Mouse (Mus musculus) adrenal gland, adult (tissue): ENCODE data around the gene Scamp3.
A peak's percentile ranks its signal among the peaks of the same experiment; 100 is the strongest.

Source experiments
- DNase-seq, 2 experiments: peaks; one replicate each; pipeline ENCODE4 v3.0.0; 2022 to 2023; ENCODE audit warnings: low spot score in 1 of 2; ENCODE audit not compliant: inconsistent age in 2 of 2

Gene Scamp3

DNA sequence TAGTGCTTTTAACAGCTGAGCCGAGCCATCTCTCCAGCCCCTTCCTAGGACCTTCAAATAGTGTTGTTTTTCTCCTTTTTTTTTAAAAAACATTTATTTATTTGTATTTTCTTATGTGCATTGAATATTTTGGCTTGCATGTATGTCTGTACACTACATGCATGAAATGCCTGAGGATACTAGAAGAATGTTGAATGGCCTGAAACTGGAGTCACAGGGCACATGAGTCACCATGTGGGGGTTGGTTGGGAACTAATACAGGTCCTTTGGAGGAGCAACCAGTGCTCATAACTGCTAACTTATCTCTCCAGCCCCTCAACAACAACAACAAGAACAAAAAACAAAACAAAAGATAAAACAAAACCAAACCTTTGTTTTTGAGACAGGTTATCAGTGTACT is 14.2 kb upstream of the Scamp3 start:
- peak; percentile 43 to 52 for DNase-seq

DNA sequence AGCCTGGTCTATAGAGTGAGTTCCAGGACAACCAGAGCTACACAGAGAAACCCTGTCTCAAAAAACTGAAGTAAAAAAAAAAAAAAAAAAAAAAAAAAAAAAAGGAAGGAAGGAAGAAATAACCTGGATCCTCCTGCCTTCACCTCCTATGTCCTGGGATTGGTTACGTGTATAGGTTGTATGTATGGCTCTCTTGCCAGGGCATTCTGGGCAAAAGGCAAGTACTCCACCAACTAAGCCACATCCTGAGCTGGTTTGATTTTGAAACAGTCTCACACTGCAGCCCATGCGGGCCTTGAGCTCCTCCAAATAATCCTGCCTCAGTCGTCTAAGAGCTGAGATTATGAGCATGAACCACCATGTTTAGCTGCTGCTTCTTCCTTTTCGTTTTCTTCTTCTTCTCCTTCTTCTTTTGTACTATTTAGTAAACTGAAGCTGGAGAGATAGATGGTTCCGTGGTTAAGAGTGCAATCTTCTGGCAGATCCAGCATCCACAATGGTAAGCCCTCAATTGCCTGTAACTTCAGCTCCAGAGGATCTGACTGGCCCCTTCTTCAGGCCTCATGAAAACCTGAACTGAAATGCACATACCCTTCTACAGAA is 13.5 kb upstream of the Scamp3 start:
- DNase-seq, result no peak

DNA sequence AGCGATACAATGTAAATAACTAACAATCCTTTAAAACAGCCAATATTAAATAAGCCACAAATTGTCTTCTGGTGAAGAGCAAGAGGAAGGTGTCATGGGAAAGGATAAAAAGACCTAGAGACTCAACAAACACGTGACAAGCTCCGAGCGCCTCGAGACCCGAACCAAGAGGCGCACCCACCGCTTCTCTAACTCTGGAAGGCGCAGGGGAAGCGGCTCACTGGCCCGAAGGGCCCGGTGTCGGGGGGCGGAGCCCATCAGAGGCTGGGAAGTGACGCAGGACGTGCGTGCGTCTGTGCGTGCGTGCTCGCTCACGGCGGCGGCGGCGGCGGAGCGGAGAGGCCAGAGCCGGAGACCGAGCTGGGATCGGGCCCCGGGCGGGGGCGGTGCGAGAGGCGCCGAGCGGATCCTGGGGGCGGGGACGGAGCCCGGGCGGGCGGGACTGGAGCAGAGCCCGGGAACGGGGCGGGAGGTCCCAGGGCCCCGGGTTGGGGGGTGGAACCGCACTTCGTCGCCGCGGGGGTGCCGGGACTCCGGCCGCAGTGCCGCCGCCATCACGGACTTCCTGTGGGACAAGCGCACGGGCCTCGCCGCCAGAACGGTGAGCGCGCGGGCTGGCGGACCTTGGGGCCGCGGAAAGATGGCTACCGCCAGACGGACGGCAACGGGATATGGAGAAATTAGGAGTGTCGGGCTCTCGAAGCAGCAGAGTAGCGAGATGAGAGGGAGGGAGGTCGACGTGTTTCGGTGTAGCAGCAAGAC is 12.6 kb upstream of the Scamp3 start, which contains the start of gene Clk2:
Gene Clk2 (plus strand): TSS at position 290 of the 762 bp plus-strand sequence.
- DNase-seq, result peak; percentile 96 to 98

DNA sequence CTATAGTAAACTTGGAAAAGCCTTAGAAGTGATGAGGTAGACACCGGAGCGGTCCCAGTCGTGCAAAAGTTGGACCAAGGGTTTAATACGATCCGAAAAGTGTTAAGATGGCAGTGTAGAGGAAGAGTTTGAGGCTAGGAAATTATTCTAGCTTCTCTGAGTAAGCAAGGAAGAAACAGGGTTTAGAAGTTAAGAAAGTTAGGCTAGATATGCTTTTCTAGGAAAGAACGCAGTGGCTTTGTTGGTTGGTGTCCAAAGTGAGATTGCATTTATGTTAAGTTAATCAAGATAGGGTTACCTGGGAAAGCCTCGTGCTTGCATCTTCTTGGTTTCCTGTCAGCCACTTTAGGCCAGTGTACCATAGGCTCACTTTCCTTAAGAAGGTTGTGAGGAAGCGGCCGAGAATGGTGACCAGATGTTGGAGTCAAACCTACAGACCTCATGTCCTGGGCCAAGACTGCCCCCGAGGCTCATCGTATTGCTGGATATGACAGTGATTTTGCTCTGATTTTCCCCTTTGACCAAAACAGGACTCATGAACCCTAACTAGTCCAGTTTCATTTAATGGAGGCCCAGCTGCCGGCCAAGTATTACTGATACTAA is 11.9 kb upstream of the Scamp3 start:
- peak in 1 of 2 experiments; percentile 66 for DNase-seq

DNA sequence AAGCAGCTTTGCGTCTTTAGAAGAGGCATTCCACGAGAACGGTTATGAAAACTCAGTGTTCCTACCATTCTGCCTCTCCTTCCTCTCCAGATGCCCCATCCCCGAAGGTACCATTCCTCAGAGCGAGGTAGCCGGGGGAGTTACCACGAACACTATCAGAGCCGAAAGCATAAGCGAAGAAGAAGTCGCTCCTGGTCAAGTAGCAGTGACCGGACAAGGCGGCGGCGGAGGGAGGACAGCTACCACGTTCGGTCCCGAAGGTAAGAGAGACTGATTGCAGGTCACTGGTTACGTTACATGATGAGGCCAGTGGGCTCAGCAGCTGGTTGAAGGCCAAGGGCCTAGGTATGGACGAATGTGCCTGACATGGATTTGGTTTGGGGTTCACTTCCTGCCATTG is 10.3 kb upstream of the Scamp3 start:
- DNase-seq, result no peak

DNA sequence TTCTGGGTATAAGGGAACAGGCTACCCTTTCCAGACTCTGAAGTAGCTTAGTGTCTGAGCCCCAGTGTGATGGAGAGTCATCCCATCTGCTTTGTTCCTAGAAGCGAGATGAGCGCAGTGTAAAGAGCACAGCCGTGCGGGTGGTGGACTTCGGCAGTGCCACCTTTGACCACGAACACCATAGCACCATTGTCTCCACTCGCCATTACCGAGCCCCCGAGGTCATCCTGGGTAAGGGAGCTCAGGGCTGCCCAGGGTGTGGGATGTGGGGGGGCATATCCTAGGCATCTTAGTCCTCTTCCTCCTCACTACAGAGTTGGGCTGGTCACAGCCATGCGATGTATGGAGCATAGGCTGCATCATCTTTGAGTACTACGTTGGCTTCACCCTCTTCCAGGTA is 2.4 kb upstream of the Scamp3 start:
- DNase-seq, result no peak

DNA sequence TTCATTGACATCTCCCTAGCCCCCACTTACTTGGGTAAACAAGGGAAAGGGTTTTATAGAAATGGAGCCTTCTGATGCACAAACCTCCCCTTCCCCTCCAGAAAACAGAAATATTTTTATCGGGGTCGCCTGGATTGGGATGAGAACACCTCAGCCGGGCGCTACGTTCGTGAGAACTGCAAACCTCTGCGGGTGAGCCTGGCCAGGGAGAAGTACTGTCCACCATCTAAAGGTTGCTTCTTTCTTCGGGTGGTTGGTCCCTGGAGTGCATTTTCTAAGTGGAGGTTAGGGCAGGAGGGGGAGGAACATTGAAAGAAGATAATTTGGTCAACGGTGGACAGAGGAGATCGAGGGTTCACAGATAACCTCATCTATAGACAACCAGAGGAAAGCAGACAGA is 1.7 kb upstream of the Scamp3 start:
- DNase-seq, result no peak

DNA sequence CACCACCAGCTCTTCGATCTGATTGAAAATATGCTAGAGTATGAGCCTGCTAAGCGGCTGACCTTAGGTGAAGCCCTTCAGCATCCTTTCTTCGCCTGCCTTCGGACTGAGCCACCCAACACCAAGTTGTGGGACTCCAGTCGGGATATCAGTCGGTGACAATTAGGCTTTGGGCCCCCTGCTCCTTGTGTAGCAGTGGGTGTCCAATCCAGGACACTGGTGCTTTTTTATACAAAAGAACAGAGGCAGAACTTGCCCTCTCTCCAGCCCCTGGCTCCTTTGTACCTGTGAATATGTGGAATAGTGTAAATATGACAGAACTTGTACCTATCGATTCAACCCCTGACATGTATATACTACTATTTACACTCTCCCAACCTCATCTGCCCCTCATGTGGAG is 852 bp upstream of the Scamp3 start:
- peak in 1 of 2 experiments; percentile 50 for DNase-seq

DNA sequence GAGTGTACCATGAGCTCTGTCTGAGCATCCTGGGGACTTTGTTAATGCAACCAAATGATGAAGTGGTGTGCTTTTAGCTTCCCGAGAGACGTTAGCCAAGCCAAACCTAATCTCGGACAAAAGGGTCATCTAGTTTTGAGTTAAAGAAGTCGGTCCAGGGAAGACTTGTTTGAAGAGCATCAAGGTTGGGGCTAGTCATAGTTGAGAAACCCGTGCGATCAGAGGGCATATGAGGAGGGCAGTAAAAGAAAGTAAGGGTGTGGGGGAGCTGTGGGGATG is 773 bp downstream of the Scamp3 start:
- DNase-seq, result no peak

DNA sequence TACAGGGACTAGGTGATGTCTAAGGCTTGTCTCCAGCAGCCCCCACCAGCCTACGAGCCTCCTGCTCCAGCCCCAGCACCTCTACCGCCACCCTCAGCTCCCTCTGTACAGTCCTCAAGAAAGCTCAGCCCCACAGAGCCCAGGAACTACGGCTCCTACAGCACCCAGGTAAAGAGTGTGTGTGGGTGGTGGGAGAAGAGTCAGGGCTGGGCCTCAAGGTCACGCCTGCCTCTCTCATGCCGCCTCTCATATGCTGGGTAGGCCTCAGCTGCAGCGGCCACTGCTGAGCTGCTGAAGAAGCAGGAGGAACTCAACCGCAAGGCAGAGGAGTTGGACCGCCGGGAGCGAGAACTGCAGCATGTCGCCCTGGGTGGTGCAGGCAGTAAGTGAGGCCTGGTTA is 1.8 kb downstream of the Scamp3 start:
- no peak for DNase-seq

DNA sequence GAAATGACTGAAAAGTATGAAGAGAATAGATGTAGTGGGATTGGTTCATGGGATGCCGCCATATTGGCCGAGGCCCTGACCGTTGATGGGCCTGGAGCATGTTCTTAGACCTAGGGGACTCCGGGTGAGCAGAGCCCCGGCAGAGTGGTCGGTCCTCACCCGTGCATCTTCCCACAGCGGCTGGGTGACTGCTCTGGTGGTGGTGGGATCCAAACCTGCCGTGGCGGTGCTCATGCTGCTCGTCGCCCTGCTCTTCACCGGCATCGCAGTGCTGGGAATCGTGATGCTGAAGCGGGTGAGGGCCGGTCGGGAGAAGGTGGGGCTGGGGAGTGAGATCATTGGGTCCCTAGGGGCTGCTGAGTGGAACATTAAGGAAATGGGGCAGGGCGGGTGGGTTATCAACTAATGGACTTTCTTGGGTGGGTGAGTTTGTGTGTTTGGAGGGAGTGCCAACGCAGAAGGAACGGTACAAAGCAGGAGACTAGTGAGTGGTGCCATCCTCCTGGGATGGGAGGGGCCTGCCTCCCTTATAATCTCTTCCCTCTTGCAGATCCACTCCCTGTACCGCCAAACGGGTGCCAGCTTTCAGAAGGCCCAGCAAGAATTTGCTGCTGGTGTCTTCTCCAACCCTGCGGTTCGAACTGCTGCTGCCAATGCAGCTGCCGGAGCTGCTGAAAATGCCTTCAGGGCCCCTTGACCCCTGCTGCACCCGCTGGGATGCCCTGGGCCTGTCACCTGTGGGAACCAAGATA is 4.7 kb downstream of the Scamp3 start:
- DNase-seq, result no peak

DNA sequence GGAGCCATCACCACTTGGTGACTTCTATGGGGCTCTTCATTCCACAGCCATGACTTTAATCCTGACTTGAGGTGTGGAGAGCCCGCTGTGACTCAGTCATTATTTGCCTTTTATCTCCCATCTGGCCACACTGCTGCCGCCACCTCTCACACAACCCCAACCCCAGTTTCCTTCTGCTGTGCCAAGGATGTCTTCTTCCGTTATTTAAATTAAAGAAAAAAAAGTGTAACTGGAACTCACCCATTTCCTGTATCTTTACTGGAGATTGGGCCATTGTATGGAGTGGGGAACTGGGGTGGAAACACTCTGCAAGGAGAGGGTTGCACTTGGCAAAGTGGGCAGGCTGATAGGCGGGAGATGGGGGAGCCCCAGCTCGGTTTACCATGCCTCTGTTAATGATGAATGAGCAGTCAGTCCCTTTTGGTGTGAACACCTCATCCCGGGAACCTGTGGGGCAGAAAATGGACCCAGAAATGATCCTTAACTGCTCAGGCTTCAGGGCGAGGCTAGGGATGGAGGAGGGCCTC is 5.3 kb downstream of the Scamp3 start:
- no peak for DNase-seq

DNA sequence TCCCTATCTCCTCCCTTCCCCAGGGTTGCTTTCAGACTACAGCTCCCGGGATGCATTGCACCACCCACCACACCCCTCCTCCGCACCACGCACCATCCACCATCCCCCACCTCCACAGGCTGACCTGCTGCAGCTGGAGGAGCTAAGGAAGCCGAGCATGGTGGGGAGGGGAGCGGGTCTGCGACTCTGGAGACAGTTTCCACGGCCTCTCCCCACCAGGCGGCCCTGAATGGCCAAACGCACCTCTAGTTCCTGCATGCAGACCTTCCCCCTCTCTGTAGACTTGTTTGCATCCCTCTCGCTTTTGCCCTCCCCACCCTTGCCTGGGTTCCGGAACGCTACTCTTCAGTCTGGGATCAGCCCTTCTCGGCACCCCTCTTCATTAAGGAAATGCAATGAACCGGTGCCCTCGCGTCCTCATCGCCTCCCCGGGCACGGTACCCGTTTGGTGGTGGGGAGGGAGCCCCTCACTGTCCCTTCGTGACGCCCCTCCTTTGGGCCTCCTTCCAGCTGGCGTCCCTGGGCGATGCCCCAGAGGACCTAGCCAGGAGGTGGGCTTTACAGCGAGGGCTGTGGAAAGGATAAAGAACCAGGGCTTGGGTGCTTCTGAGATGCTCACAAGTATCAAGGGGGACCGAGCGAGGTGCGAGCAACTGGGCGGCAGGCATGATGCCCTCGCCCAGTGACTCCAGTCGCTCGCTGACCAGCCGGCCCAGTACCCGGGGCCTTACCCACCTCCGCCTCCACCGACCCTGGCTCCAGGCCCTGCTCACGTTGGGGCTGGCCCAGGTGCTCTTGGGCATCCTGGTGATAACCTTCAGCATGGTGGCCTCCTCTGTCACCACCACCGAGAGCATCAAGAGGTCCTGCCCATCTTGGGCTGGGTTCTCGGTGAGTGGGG is 6.0 kb downstream of the Scamp3 start, which contains the start of gene Fam189b:
Gene Fam189b (plus strand): TSS at position 86 of the 901 bp plus-strand sequence.
- DNase-seq, result peak; percentile 90 to 96

DNA sequence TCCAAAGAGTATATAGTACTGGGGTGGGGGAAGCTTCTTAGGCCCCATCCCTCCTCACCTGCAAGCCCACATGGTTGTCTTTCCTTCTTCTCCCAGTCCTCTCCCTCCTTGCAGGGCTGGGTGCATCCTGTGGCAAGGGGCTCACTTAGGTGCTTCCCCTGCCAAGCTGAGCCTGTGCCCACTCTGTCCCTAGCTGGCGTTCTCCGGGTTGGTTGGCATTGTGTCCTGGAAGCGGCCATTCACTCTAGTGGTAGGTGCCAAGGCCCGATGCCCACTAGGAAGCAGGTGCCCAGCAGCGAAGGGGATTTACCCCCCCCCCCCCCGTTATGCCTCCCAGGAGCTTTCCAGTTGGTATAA is 6.7 kb downstream of the Scamp3 start:
- no peak for DNase-seq

DNA sequence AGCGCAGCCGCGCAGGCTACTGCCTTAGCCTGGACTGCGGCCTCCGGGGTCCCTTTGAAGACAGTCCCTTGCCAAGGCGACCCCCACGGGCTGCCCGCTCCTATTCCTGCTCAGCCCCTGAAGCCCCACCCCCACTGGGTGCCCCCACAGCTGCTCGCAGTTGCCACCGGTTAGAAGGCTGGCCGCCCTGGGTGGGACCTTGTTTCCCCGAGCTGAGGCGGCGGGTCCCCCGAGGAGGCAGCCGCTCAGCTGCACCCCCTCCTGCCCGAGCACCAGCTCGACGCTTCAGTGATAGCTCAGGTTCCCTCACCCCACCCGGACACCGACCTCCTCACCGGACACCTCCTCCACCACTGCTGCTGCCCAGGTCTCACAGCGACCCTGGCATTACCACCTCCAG is 9.9 kb downstream of the Scamp3 start:
- no peak for DNase-seq

DNA sequence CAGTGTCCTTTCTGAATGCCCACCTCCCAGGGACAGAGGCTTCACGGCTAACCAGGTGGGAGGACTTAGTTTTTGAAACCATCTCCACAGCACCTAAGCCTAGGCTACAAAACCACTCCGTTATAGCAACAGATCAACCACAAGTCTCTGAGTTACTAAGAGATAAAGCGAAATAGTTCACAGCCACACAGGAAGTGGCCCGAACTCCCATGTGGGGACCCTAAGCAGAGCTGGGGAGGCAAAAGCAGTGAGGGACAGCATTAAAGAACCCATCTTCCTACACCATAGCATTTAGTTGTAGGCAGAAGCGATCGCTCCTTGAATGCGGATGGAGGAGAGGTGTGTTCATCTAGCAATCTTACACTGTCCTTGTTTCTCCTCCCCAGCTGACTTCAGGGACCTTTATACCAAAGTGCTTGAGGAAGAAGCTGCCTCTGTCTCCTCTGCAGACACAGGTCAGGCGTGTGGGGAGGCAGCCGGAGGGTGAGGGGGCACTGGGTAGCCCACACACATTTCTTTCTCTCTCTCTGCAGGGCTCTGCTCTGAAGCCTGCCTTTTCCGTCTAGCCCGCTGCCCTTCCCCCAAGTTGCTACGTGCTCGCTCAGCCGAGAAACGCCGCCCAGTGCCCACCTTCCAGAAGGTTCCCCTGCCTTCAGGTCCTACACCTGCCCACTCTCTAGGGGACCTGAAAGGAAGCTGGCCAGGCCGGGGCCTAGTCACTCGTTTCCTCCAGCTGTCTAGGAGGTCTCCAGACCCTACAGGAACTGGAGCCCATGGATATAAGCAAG is 10.6 kb downstream of the Scamp3 start:
- no peak for DNase-seq

DNA sequence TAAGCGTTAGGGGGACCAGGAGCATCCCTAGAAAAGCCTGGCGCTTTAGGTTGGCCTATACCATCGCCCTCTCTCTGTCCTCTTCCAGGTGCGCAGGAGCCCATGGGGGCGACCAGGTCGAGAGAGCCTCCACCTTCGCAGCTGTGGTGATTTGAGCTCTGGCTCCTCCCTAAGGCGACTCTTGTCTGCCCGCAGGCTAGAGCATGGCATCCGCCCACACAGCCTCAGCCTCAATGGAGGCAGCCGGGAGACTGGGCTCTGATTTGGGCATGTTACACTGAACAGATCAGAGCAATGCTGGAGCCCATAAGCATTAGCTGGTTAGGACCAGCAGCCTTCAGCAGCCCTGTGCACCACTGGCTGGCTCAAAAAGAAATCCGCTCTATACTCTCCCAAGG is 11.2 kb downstream of the Scamp3 start:
- no peak for DNase-seq

DNA sequence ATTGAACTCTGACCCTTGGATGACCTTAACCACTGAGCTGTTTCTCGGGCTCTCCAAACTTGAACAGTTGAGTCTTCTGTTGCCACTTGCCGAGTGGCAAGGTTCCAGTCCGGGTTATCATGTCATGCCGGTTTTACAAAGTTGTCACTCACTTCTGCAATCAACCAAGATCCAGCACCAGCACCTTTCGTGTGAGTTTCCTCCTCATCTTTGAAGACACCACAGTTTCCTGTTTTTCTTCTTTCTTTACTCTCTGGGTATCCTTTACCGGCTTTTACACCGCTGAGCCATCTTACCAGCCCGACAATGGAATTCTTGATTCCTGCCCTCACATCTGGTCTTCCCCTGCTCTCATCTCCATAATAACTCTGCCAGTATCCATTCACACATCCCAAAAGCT is 13.2 kb downstream of the Scamp3 start:
- DNase-seq, result no peak

DNA sequence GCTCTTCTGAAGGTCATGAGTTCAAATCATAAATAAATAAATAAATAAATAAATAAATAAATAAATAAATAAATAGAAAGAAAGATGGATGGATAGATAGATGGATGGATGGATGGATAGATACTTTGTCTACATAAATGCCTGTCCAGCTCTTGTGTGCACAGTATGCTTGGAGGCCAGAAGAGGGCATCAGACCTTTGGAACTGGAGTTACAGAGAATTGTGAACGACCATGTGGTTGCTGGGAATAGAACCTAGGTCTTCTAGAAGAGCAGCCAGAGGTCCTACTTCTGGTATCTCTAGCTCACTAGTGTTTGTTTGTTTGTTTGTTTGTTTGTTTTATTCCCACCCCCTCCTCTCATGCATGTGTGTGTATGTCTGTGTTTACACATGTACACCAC is 16.1 kb downstream of the Scamp3 start:
- DNase-seq, result no peak

DNA sequence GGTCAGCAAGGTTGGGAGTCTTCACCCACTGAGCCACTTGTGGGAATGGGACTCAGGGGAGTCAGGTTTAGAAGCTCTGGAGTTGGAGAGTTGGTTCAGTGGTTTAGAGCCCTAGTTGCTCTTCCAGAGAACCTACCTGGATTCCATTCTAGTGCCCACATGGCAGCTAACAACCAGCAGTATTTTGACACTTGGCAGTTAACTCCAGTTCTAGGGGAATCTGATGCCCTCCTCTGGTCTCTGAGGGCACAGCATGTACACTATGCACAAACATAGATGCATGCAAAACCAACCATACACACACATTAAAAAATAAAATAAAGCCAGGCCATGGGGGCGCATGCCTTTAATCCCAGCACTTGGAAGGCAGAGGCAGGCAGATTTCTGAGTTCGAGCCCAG is 16.6 kb downstream of the Scamp3 start:
- DNase-seq, result peak in 1 of 2 experiments; percentile 67
